Mouse (Mus musculus): ENCODE data around the gene Klk9. TPM values are rescaled to one million over a fixed set of nuclear protein-coding genes. Genes with fewer than 3 reads are reported as not detected.

Klk9 gene
- polyA plus RNA-seq, 1 experiment from 2014 or later, result not detected

DNA sequence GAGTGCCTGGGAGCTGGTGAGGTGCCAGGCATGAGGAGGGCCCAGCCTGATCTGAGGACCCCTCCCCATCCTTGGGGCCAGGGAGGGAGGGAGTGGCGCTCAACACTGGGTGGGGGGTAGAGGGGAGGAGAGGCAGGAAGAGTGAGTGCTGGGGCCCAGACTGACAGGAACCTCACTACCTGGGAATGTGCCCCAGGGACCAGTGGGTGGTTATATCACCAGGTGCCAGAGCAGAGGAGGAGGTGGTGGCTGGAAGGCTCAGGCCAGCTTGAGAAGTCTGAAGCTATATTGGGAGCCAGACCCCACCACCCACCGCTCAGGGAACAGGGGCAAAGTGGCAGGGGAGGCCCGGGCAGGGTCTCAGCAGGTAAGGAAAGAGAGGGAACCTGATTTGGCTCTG, 50.0 kb downstream of the Klk9 start, which contains the start of gene Klk5:
Klk5 (plus strand) TSS at position 271 of the 400 bp plus-strand sequence.
- H3K4me3 ChIP-seq (ENCODE audit: low read depth, low read length), result no peak within 1 kb of the TSS
- H3K27ac ChIP-seq (ENCODE audit: low read depth), result no peak within 1 kb of the TSS
- H3K27me3 ChIP-seq (replicated peaks; ENCODE audit: control insufficient read depth, insufficient read depth, low read length), result no peaks in the 10 kb centered on the region
- 46% methylated on average over 3 of the region's 3 CpGs for WGBS
- no peaks in the 10 kb centered on the region for H3K36me3 ChIP-seq (ENCODE audit: control insufficient read depth, insufficient read depth, low read length)
- H3K9me3 ChIP-seq (ENCODE audit: control insufficient read depth, low read length), result no peaks in the 10 kb centered on the region
- ATAC-seq (replicated peaks; ENCODE audit: low FRiP score, low TSS enrichment, low read depth), result no peak
- H3K9ac ChIP-seq (ENCODE audit: low read length), result no peak within 1 kb of the TSS
- DNase-seq (ENCODE audit: low spot score), result no peak
- H3K4me1 ChIP-seq (replicated peaks; ENCODE audit: control insufficient read depth, insufficient read depth, low read length), result no peaks in the 10 kb centered on the region
- H3K4me2 ChIP-seq (ENCODE audit: low read length), result no peak within 1 kb of the TSS

GRCm38 (mm10) chr7:43843801-43844200, 52.1 kb downstream of the Klk9 start:
- Histone ChIP-seq H3K4me1 (replicated peaks; ENCODE audit: control insufficient read depth, insufficient read depth, low read length) (no peaks in the 10 kb centered on the region), H3K9ac (ENCODE audit: low read length) (no peak overlapping the region), H3K27ac (ENCODE audit: low read depth) (no peak overlapping the region), H3K27me3 (replicated peaks; ENCODE audit: control insufficient read depth, insufficient read depth, low read length) (no peaks in the 10 kb centered on the region), H3K36me3 (ENCODE audit: control insufficient read depth, insufficient read depth, low read length) (no peaks in the 10 kb centered on the region), H3K4me3 (ENCODE audit: low read depth, low read length) (no peak overlapping the region), H3K4me2 (ENCODE audit: low read length) (no peak overlapping the region), H3K9me3 (ENCODE audit: control insufficient read depth, low read length) (no peaks in the 10 kb centered on the region)
- 85% methylated on average over 4 of the region's 4 CpGs for WGBS
- DNase-seq (ENCODE audit: low spot score) (no peak), ATAC-seq (replicated peaks; ENCODE audit: low FRiP score, low TSS enrichment, low read depth) (no peak)

Other genes with a start within 250 kb of the Klk9 start
- 1.7 and 2.0 TPM in 2 replicates for gene Cd33, start 247.5 kb upstream of the Klk9 start, polyA plus RNA-seq (2014; fragmentation: Nextera tagmentation; extraction: Ambion mirVana)
- gene Zfp658, start 229.6 kb upstream of the Klk9 start, polyA plus RNA-seq (2014; fragmentation: Nextera tagmentation; extraction: Ambion mirVana), result 3.4 and 3.8 TPM in 2 replicates
- 12.4 TPM in 2 replicates for gene Zfp719, start 212.3 kb upstream of the Klk9 start, polyA plus RNA-seq (2014; fragmentation: Nextera tagmentation; extraction: Ambion mirVana)
- gene Zfp819, start 184.7 kb upstream of the Klk9 start, polyA plus RNA-seq (2014; fragmentation: Nextera tagmentation; extraction: Ambion mirVana), result not detected in 2 replicates
- gene Ceacam18, start 157.2 kb upstream of the Klk9 start, polyA plus RNA-seq (2014; fragmentation: Nextera tagmentation; extraction: Ambion mirVana), result 2.3 and 3.5 TPM in 2 replicates
- 1.2 and 1.7 TPM in 2 replicates for gene Siglece, start 131.7 kb upstream of the Klk9 start, polyA plus RNA-seq (2014; fragmentation: Nextera tagmentation; extraction: Ambion mirVana)
- 9.4 and 9.8 TPM in 2 replicates for gene Ctu1, start 119.9 kb upstream of the Klk9 start, polyA plus RNA-seq (2014; fragmentation: Nextera tagmentation; extraction: Ambion mirVana)
- gene Klk14, start 101.5 kb upstream of the Klk9 start, polyA plus RNA-seq (2014; fragmentation: Nextera tagmentation; extraction: Ambion mirVana), result 0.26 and 0.39 TPM in 2 replicates
- gene Klk13, start 79.3 kb upstream of the Klk9 start, polyA plus RNA-seq (2014; fragmentation: Nextera tagmentation; extraction: Ambion mirVana), result 0.86 and 1.2 TPM in 2 replicates
- not detected in 2 replicates for gene Klk12, start 23.0 kb upstream of the Klk9 start, polyA plus RNA-seq (2014; fragmentation: Nextera tagmentation; extraction: Ambion mirVana)
- not detected in 2 replicates for gene Klk11, start 17.3 kb upstream of the Klk9 start, polyA plus RNA-seq (2014; fragmentation: Nextera tagmentation; extraction: Ambion mirVana)
- gene Klk10, start 10.9 kb upstream of the Klk9 start, polyA plus RNA-seq (2014; fragmentation: Nextera tagmentation; extraction: Ambion mirVana), result 1.1 and 1.4 TPM in 2 replicates
- 26.7 and 29.9 TPM in 2 replicates for gene Klk8, start 5.7 kb downstream of the Klk9 start, polyA plus RNA-seq (2014; fragmentation: Nextera tagmentation; extraction: Ambion mirVana)
- 0.12 TPM in 1 of 2 replicates, not detected in the other for gene Klk7, start 19.4 kb downstream of the Klk9 start, polyA plus RNA-seq (2014; fragmentation: Nextera tagmentation; extraction: Ambion mirVana)
- 0.16 TPM in 1 of 2 replicates, not detected in the other for gene Klk6, start 32.6 kb downstream of the Klk9 start, polyA plus RNA-seq (2014; fragmentation: Nextera tagmentation; extraction: Ambion mirVana)
- not detected in 2 replicates for gene Klk5, start 50.1 kb downstream of the Klk9 start, polyA plus RNA-seq (2014; fragmentation: Nextera tagmentation; extraction: Ambion mirVana)
- not detected in 2 replicates for gene Klk4, start 89.3 kb downstream of the Klk9 start, polyA plus RNA-seq (2014; fragmentation: Nextera tagmentation; extraction: Ambion mirVana)
- not detected in 2 replicates for gene Klk15, start 141.8 kb downstream of the Klk9 start, polyA plus RNA-seq (2014; fragmentation: Nextera tagmentation; extraction: Ambion mirVana)
- gene Klk1b8, start 158.8 kb downstream of the Klk9 start, polyA plus RNA-seq (2014; fragmentation: Nextera tagmentation; extraction: Ambion mirVana), result not detected in 2 replicates
- gene Klk1b1, start 174.9 kb downstream of the Klk9 start, polyA plus RNA-seq (2014; fragmentation: Nextera tagmentation; extraction: Ambion mirVana), result not detected in 2 replicates
- not detected in 2 replicates for gene Klk1b9, start 184.2 kb downstream of the Klk9 start, polyA plus RNA-seq (2014; fragmentation: Nextera tagmentation; extraction: Ambion mirVana)
- gene Klk1b11, start 204.0 kb downstream of the Klk9 start, polyA plus RNA-seq (2014; fragmentation: Nextera tagmentation; extraction: Ambion mirVana), result not detected in 2 replicates
- gene Klk1b26, start 220.3 kb downstream of the Klk9 start, polyA plus RNA-seq (2014; fragmentation: Nextera tagmentation; extraction: Ambion mirVana), result not detected in 2 replicates

All from intestine, embryonic 14.5 days (tissue).